Mouse (Mus musculus) E14TG2a.4 (cell line): ENCODE measurements around the gene Sema5a.

Experiments
- CTCF ChIP-seq: conservative IDR thresholded peaks from 2 replicates; pipeline ENCODE4 v1.5.1; 2014; ENCODE audit warnings: low read length
- NANOG ChIP-seq: IDR thresholded peaks from 2 replicates; pipeline ENCODE4 v1.6.1; 2014; ENCODE audit warnings: borderline replicate concordance, low read length, mixed read lengths

GRCm38 (mm10) chr15:32691021-32691420, 446.4 kb downstream of the Sema5a start:
- TF ChIP-seq CTCF (no peak), NANOG (no peak)
